Mouse (Mus musculus): ENCODE data around the gene Prkn. TPM values are rescaled to one million over a fixed set of nuclear protein-coding genes. Genes with fewer than 3 reads are reported as not detected.

Gene Prkn
- polyA plus RNA-seq, 1 experiment from 2014 or later: 2.8 TPM

GRCm38 (mm10) chr17:11211591-11211990, 371.4 kb downstream of the Prkn start:
- no peak overlapping the region for H3K27ac ChIP-seq (ENCODE audit: low read length)
- H3K4me1 ChIP-seq (ENCODE audit: insufficient read depth, low read depth, low read length): no peaks in the 10 kb centered on the region
- no peak overlapping the region for H3K4me3 ChIP-seq (ENCODE audit: low read depth, low read length)
- H3K9me3 ChIP-seq (ENCODE audit: low read length): no peaks in the 10 kb centered on the region
- H3K27me3 ChIP-seq (replicated peaks; ENCODE audit: insufficient read depth, low read length): no peaks in the 10 kb centered on the region
- 56% methylated on average over 4 of the region's 4 CpGs for WGBS
- ATAC-seq (no peak), DNase-seq (ENCODE audit: low spot score) (no peak)
- TF ChIP-seq CTCF (IDR thresholded peaks at IDR 0.05): no peak
- no peak for TF ChIP-seq EP300 (IDR thresholded peaks at IDR 0.05)
- H3K9ac ChIP-seq (replicated peaks; ENCODE audit: low read depth): no peak overlapping the region
- H3K4me2 ChIP-seq (replicated peaks; ENCODE audit: low read depth, low read length): no peak overlapping the region
- H3K36me3 ChIP-seq (ENCODE audit: insufficient read depth, low read length): no peaks in the 10 kb centered on the region

GRCm38 (mm10) chr17:11213689-11214088, 373.5 kb downstream of the Prkn start:
- no peaks in the 10 kb centered on the region for H3K4me1 ChIP-seq (ENCODE audit: insufficient read depth, low read depth, low read length)
- DNase-seq (ENCODE audit: low spot score) (no peak), ATAC-seq (no peak)
- 89% methylated on average over 3 of the region's 3 CpGs for WGBS
- no peaks in the 10 kb centered on the region for H3K36me3 ChIP-seq (ENCODE audit: insufficient read depth, low read length)
- H3K9me3 ChIP-seq (ENCODE audit: low read length): no peaks in the 10 kb centered on the region
- H3K4me3 ChIP-seq (ENCODE audit: low read depth, low read length): no peak overlapping the region
- H3K9ac ChIP-seq (replicated peaks; ENCODE audit: low read depth): no peak overlapping the region
- H3K4me2 ChIP-seq (replicated peaks; ENCODE audit: low read depth, low read length): no peak overlapping the region
- no peaks in the 10 kb centered on the region for H3K27me3 ChIP-seq (replicated peaks; ENCODE audit: insufficient read depth, low read length)
- TF ChIP-seq EP300 (IDR thresholded peaks at IDR 0.05) (no peak), CTCF (IDR thresholded peaks at IDR 0.05) (no peak)
- no peak overlapping the region for H3K27ac ChIP-seq (ENCODE audit: low read length)

GRCm38 (mm10) chr17:11229011-11229410, 388.8 kb downstream of the Prkn start:
- Histone ChIP-seq H3K27ac (ENCODE audit: low read length) (no peak overlapping the region), H3K9ac (replicated peaks; ENCODE audit: low read depth) (no peak overlapping the region), H3K36me3 (ENCODE audit: insufficient read depth, low read length) (no peaks in the 10 kb centered on the region), H3K27me3 (replicated peaks; ENCODE audit: insufficient read depth, low read length) (no peaks in the 10 kb centered on the region), H3K4me3 (ENCODE audit: low read depth, low read length) (no peak overlapping the region), H3K9me3 (ENCODE audit: low read length) (no peaks in the 10 kb centered on the region), H3K4me1 (ENCODE audit: insufficient read depth, low read depth, low read length) (no peaks in the 10 kb centered on the region), H3K4me2 (replicated peaks; ENCODE audit: low read depth, low read length) (no peak overlapping the region)
- no peak for TF ChIP-seq EP300 (IDR thresholded peaks at IDR 0.05)
- TF ChIP-seq CTCF (IDR thresholded peaks at IDR 0.05): no peak
- WGBS: 62% methylated on average over 4 of the region's 4 CpGs
- DNase-seq (ENCODE audit: low spot score) (no peak), ATAC-seq (no peak)

- Histone ChIP-seq H3K4me2 (replicated peaks; ENCODE audit: low read depth, low read length) (no peak overlapping the region), H3K9me3 (ENCODE audit: low read length) (no peaks in the 10 kb centered on the region), H3K9ac (replicated peaks; ENCODE audit: low read depth) (no peak overlapping the region), H3K27ac (ENCODE audit: low read length) (no peak overlapping the region), H3K4me1 (ENCODE audit: insufficient read depth, low read depth, low read length) (no peaks in the 10 kb centered on the region), H3K4me3 (ENCODE audit: low read depth, low read length) (no peak overlapping the region), H3K36me3 (ENCODE audit: insufficient read depth, low read length) (no peaks in the 10 kb centered on the region), H3K27me3 (replicated peaks; ENCODE audit: insufficient read depth, low read length) (no peaks in the 10 kb centered on the region)
- 58% methylated on average over 1 of the region's 1 CpGs for WGBS
- TF ChIP-seq EP300 (IDR thresholded peaks at IDR 0.05) (no peak), CTCF (IDR thresholded peaks at IDR 0.05) (no peak)
- DNase-seq (ENCODE audit: low spot score) (no peak), ATAC-seq (no peak)
These were observed 389.2 kb downstream of the Prkn start for GRCm38 (mm10) chr17:11229426-11229825.

- 39% methylated on average over 12 of the region's 12 CpGs for WGBS
- no peak overlapping the region for H3K4me2 ChIP-seq (replicated peaks; ENCODE audit: low read depth, low read length)
- no peaks in the 10 kb centered on the region for H3K4me1 ChIP-seq (ENCODE audit: insufficient read depth, low read depth, low read length)
- H3K27me3 ChIP-seq (replicated peaks; ENCODE audit: insufficient read depth, low read length): no peaks in the 10 kb centered on the region
- ATAC-seq (no peak), DNase-seq (ENCODE audit: low spot score) (no peak)
- no peaks in the 10 kb centered on the region for H3K36me3 ChIP-seq (ENCODE audit: insufficient read depth, low read length)
- no peak overlapping the region for H3K4me3 ChIP-seq (ENCODE audit: low read depth, low read length)
- H3K9ac ChIP-seq (replicated peaks; ENCODE audit: low read depth): no peak overlapping the region
- H3K27ac ChIP-seq (ENCODE audit: low read length): no peak overlapping the region
- TF ChIP-seq EP300 (IDR thresholded peaks at IDR 0.05) (no peak), CTCF (IDR thresholded peaks at IDR 0.05) (no peak)
- H3K9me3 ChIP-seq (ENCODE audit: low read length): no peaks in the 10 kb centered on the region
These were observed 390.6 kb downstream of the Prkn start for GRCm38 (mm10) chr17:11230604-11231395.

DNA sequence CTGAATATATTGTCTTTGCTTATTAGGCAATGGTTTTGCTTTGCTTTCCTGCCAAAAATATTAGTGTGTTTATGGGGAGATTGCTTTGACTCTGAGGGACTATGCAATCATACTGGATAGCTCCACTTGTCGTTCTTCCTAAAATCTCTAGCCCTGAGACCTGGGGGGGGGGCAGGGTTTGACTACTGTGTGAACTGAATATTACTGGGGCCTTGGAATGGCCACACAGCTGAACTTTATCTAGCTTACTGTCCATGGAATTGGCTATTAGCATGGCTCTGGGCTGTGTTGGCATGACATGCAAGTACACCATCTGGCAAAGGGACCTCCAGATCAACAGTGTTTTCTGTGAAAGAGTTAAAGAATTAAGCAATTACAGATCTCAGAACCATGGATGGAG, 395.1 kb downstream of the Prkn start:
- no peak overlapping the region for H3K4me2 ChIP-seq (replicated peaks; ENCODE audit: low read depth, low read length)
- TF ChIP-seq EP300 (IDR thresholded peaks at IDR 0.05): no peak
- TF ChIP-seq CTCF (IDR thresholded peaks at IDR 0.05): no peak
- no peak overlapping the region for H3K4me3 ChIP-seq (ENCODE audit: low read depth, low read length)
- no peaks in the 10 kb centered on the region for H3K4me1 ChIP-seq (ENCODE audit: insufficient read depth, low read depth, low read length)
- H3K9ac ChIP-seq (replicated peaks; ENCODE audit: low read depth): no peak overlapping the region
- H3K36me3 ChIP-seq (ENCODE audit: insufficient read depth, low read length): no peaks in the 10 kb centered on the region
- ATAC-seq: 0 out of 2 replicates have a peak, but pooled peaks have one; percentile 14
- no peak overlapping the region for H3K27ac ChIP-seq (ENCODE audit: low read length)
- H3K27me3 ChIP-seq (replicated peaks; ENCODE audit: insufficient read depth, low read length): no peaks in the 10 kb centered on the region
- H3K9me3 ChIP-seq (ENCODE audit: low read length): no peaks in the 10 kb centered on the region
- 54% methylated on average over 1 of the region's 1 CpGs for WGBS
- peak; percentile 25 for DNase-seq (ENCODE audit: low spot score)

All from lung, postnatal 0 days (tissue).